Mouse (Mus musculus) frontal cortex, postnatal 10 days (tissue): ENCODE data around the gene Hist1h2bb.
"Not testable (repeated sequence)": the region's sequence is repeated elsewhere in the genome, so short reads cannot be mapped to it uniquely, and the experiment has no call there.

Experiments used
- DNase-seq, 2 experiments: peaks; one replicate each; pipeline ENCODE4 v3.0.0; 2022; ENCODE audit warnings: low spot score in 2 of 2, mixed read lengths in 1 of 2

Gene Hist1h2bb

DNA sequence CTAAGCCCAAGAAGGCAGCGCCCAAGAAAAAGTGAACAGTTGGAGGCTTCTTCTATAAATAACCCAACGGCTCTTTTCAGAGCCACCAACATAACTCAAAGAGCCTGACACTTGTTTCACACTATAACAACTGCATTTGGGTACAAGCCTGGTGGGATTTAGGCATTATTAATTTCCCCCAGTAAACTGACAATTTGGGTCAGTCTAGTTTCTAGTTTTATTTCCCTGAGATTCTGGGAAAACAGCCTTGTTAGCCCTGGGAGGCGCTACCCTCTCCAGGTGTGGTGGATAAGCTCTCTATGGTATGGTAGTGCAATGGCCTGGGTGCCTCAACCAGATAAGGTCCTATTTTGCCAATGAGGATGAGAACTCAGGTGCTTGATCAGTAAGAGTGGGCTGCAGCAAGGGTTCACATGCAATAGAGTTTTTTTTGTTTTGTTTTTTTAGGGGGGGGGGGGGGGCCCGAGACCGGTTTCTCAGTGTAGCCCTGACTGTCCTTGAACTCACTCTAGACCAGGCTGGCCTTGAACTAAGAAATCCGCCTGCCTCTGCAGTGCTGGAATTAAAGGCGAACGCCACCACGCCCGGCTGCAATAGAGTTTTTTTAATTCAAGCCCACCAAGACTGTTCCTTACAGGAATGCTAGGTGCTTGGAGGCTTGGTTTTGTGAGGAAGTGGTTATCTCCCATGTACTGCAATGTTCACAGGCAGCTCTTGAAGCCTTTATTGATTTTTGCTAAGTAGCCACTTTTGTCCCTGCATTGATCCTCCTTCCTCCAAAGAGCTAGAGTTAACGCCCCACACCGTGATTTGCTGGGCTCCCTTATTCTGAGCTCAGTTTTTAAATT lies 18.0 kb downstream of the Hist1h2bb start:
- DNase-seq: no peak

DNA sequence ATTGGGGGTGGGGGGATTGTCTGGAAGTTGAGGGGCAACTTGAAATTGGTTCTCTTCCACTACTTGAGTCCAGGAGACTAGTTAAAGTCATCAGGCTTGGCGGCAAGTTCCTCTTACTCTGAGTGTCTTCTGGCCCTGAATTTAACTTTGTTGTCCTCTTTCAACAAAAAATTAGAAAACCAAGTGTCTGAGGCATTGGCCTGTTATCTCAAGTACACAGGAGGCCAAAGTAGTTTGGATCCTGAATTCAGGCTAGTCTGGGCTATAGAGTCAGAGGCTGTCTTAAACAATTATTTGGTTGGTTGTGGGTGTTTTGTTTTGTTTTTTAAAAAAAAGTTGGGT lies 18.6 kb downstream of the Hist1h2bb start:
- no peak for DNase-seq

DNA sequence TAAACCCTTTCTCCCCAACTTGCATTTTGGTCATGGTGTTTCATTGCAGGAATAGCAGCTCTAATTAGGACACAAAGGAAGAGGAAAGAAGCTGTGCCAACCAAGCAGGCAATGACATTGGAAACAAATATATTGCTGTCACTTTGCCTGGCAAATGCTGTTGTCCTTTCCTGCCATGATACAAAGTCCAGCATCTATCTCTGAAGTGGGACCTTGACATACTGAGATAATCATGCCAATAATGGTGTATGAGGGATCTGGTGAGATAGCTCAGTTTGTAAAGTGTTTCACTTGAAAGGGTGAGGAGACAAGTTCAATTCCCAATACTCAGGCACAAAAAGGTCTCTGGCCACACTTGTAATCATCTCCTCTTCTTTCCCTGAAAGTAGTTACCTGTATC lies 20.2 kb downstream of the Hist1h2bb start:
- no peak for DNase-seq

- no peak for DNase-seq
Measured at GRCm38 (mm10) chr13:23768834-23769397, 22.4 kb downstream of the Hist1h2bb start.

DNA sequence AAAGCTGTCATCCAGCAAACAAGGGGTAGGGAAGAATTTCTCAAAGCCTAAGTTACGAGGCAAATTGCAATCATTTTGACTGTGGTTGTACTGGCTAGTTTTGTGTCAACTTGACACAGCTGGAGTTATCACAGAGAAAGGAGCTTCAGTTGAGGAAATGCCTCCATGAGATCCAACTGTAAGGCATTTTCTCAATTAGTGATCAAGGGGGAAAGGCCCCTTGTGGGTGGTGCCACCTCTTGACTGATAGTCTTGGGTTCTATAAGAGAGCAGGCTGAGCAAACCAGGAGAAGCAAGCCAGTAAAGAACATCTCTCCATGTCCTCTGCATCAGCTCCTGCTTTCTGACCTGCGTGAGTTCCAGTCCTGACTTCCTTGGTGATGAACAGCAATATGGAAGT lies 23.1 kb downstream of the Hist1h2bb start, which contains the start of gene Trim38:
Gene Trim38, plus strand, starts transcription at position 301 of the 400 bp plus-strand sequence.
- not testable (repeated sequence) for DNase-seq

DNA sequence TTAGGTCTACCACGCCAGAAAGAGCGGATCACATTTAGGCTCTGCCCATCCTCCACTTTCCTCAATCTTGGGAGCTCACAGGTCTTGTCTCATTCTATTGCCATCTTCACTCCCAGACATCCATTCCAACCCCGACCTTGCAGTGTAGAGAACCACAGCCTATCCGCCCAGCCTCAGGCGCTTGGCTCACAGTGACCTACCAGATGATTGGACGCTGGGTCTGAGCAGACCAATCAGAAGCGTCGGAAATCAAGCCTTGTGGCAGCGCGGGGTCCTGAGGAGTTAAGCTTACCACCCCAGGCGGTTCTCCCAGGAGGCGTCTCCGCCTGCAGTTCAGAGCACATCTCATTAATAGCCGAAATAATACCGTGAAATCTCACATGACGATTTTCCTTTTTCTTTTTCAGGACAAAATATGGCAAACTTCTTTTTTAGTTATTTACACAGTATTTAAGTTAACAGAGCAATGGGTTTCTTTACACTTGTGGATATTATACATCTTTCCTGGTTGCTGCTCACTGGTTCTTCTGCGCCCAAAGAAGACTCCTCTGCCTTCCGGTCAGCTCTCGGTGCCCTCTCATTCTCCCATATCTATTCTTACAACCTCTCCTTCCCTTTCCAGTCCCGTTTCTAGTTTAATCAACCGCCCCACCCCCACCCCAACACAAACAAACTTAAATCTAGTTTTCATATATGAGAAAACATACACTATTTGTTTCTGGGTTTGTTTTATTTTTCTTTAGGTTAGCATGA lies 26.2 kb downstream of the Hist1h2bb start:
- peak in 1 of 2 experiments; percentile 43 for DNase-seq

- no peak for DNase-seq
Measured at GRCm38 (mm10) chr13:23778339-23778738, 31.8 kb downstream of the Hist1h2bb start.

- no peak for DNase-seq
Measured at GRCm38 (mm10) chr13:23779025-23779424, 32.5 kb downstream of the Hist1h2bb start.

- peak in 1 of 2 experiments; percentile 33 for DNase-seq
Measured at GRCm38 (mm10) chr13:23792520-23792919, 46.0 kb downstream of the Hist1h2bb start.
